Mouse (Mus musculus): ENCODE measurements around the gene Serinc2. TPM values are rescaled to one million over a fixed set of nuclear protein-coding genes. Genes with fewer than 3 reads are reported as not detected.

The Serinc2 gene
- polyA plus RNA-seq, 1 experiment = 66.5 TPM

GRCm38 (mm10) chr4:130315771-130316527 lies 36.9 kb upstream of the Serinc2 start:
- H3K4me1 ChIP-seq (ENCODE audit: control insufficient read depth, insufficient read depth, low read length) = no peaks in the 10 kb centered on the region
- TF ChIP-seq POLR2A (IDR thresholded peaks at IDR 0.05; ENCODE audit: borderline replicate concordance, extremely low read depth, low read depth, low read length) (no peak), CTCF (IDR thresholded peaks at IDR 0.05; ENCODE audit: insufficient read depth, low read length) (no peak)
- 61% methylated on average over 13 of the region's 13 CpGs for WGBS
- H3K4me3 ChIP-seq (replicated peaks; ENCODE audit: extremely low read depth, low read depth, low read length) = no peak overlapping the region
- no peak for DNase-seq

- Histone ChIP-seq H3K4me1 (ENCODE audit: control insufficient read depth, insufficient read depth, low read length) (no peaks in the 10 kb centered on the region), H3K4me3 (replicated peaks; ENCODE audit: extremely low read depth, low read depth, low read length) (no peak overlapping the region)
- no peak for DNase-seq
- no peak for TF ChIP-seq CTCF (IDR thresholded peaks at IDR 0.05; ENCODE audit: insufficient read depth, low read length)
- no peak for TF ChIP-seq POLR2A (IDR thresholded peaks at IDR 0.05; ENCODE audit: borderline replicate concordance, extremely low read depth, low read depth, low read length)
- 86% methylated on average over 4 of the region's 4 CpGs for WGBS
These were observed 34.5 kb upstream of the Serinc2 start for GRCm38 (mm10) chr4:130313552-130313951.

- H3K4me3 ChIP-seq (replicated peaks; ENCODE audit: extremely low read depth, low read depth, low read length) = no peak overlapping the region
- no peak for DNase-seq
- TF ChIP-seq POLR2A (IDR thresholded peaks at IDR 0.05; ENCODE audit: borderline replicate concordance, extremely low read depth, low read depth, low read length) = no peak
- no peak for TF ChIP-seq CTCF (IDR thresholded peaks at IDR 0.05; ENCODE audit: insufficient read depth, low read length)
- H3K4me1 ChIP-seq (ENCODE audit: control insufficient read depth, insufficient read depth, low read length) = no peaks in the 10 kb centered on the region
- 78% methylated on average over 3 of the region's 3 CpGs for WGBS
These were observed 33.5 kb upstream of the Serinc2 start for GRCm38 (mm10) chr4:130312526-130312925.

GRCm38 (mm10) chr4:130309254-130309653 lies 30.2 kb upstream of the Serinc2 start:
- 67% methylated on average over 8 of the region's 8 CpGs for WGBS
- TF ChIP-seq POLR2A (IDR thresholded peaks at IDR 0.05; ENCODE audit: borderline replicate concordance, extremely low read depth, low read depth, low read length) (no peak), CTCF (IDR thresholded peaks at IDR 0.05; ENCODE audit: insufficient read depth, low read length) (no peak)
- DNase-seq = no peak
- Histone ChIP-seq H3K4me1 (ENCODE audit: control insufficient read depth, insufficient read depth, low read length) (no peaks in the 10 kb centered on the region), H3K4me3 (replicated peaks; ENCODE audit: extremely low read depth, low read depth, low read length) (no peak overlapping the region)

GRCm38 (mm10) chr4:130308231-130309081 lies 29.5 kb upstream of the Serinc2 start, which contains the start of the genes Fabp3 and Gm10570:
Fabp3 (plus strand) TSS chr4:130308595.
Gm10570 (minus strand) TSS chr4:130308674.
- TF ChIP-seq CTCF (IDR thresholded peaks at IDR 0.05; ENCODE audit: insufficient read depth, low read length) (no peak), POLR2A (IDR thresholded peaks at IDR 0.05; ENCODE audit: borderline replicate concordance, extremely low read depth, low read depth, low read length) (no peak)
- Histone ChIP-seq H3K4me1 (ENCODE audit: control insufficient read depth, insufficient read depth, low read length) (no peaks in the 10 kb centered on the region), H3K4me3 (replicated peaks; ENCODE audit: extremely low read depth, low read depth, low read length) (peak within 1 kb of the TSS; percentile 57)
- 1% methylated on average over 52 of the region's 52 CpGs for WGBS
- peak; percentile 33 for DNase-seq

GRCm38 (mm10) chr4:130307851-130308230 lies 28.8 kb upstream of the Serinc2 start:
- TF ChIP-seq CTCF (IDR thresholded peaks at IDR 0.05; ENCODE audit: insufficient read depth, low read length) (no peak), POLR2A (IDR thresholded peaks at IDR 0.05; ENCODE audit: borderline replicate concordance, extremely low read depth, low read depth, low read length) (no peak)
- DNase-seq = peak; percentile 57
- no peaks in the 10 kb centered on the region for H3K4me1 ChIP-seq (ENCODE audit: control insufficient read depth, insufficient read depth, low read length)
- H3K4me3 ChIP-seq (replicated peaks; ENCODE audit: extremely low read depth, low read depth, low read length) = peak overlapping the region; percentile 3
- 2% methylated on average over 23 of the region's 23 CpGs for WGBS

GRCm38 (mm10) chr4:130306796-130307630 lies 28.0 kb upstream of the Serinc2 start:
- TF ChIP-seq POLR2A (IDR thresholded peaks at IDR 0.05; ENCODE audit: borderline replicate concordance, extremely low read depth, low read depth, low read length) (no peak), CTCF (IDR thresholded peaks at IDR 0.05; ENCODE audit: insufficient read depth, low read length) (no peak)
- peak; percentile 10 for DNase-seq
- Histone ChIP-seq H3K4me1 (ENCODE audit: control insufficient read depth, insufficient read depth, low read length) (no peaks in the 10 kb centered on the region), H3K4me3 (replicated peaks; ENCODE audit: extremely low read depth, low read depth, low read length) (no peak overlapping the region)
- 67% methylated on average over 10 of the region's 10 CpGs for WGBS

- WGBS = 37% methylated on average over 3 of the region's 3 CpGs
- no peak for DNase-seq
- TF ChIP-seq CTCF (IDR thresholded peaks at IDR 0.05; ENCODE audit: insufficient read depth, low read length) (no peak), POLR2A (IDR thresholded peaks at IDR 0.05; ENCODE audit: borderline replicate concordance, extremely low read depth, low read depth, low read length) (no peak)
- no peak overlapping the region for H3K4me3 ChIP-seq (replicated peaks; ENCODE audit: extremely low read depth, low read depth, low read length)
- no peaks in the 10 kb centered on the region for H3K4me1 ChIP-seq (ENCODE audit: control insufficient read depth, insufficient read depth, low read length)
These were observed 25.7 kb upstream of the Serinc2 start for GRCm38 (mm10) chr4:130304746-130305145.
